Mouse (Mus musculus): ENCODE measurements around the gene Cnst. TPM values are rescaled to one million over a fixed set of nuclear protein-coding genes. Genes with fewer than 3 reads are reported as not detected.
"Not testable (repeated sequence)": the region's sequence is repeated elsewhere in the genome, so short reads cannot be mapped to it uniquely, and the experiment has no call there.

Gene Cnst
- polyA plus RNA-seq, 1 experiment from 2014 or later: 18.2 TPM

GRCm38 (mm10) chr1:179645101-179645979 is 99.2 kb downstream of the Cnst start:
- no peaks in the 10 kb centered on the region for H3K36me3 ChIP-seq (ENCODE audit: insufficient read depth)
- no peak overlapping the region for H3K27ac ChIP-seq (ENCODE audit: low read depth)
- H3K9me3 ChIP-seq (ENCODE audit: low read depth, low read length): no peaks in the 10 kb centered on the region
- H3K9ac ChIP-seq: no peak overlapping the region
- ATAC-seq (ENCODE audit: insufficient read depth) (peak; percentile 91), DNase-seq (peak; percentile 95)
- peak; percentile 91 for TF ChIP-seq CTCF (IDR thresholded peaks at IDR 0.05; ENCODE audit: low read depth)
- H3K4me2 ChIP-seq: peak overlapping the region; percentile 48
- no peak overlapping the region for H3K4me3 ChIP-seq (ENCODE audit: low read depth, low read length)
- no peaks in the 10 kb centered on the region for H3K4me1 ChIP-seq (ENCODE audit: insufficient read depth)
- no peaks in the 10 kb centered on the region for H3K27me3 ChIP-seq (ENCODE audit: insufficient read depth, low read length)
- 61% methylated on average over 13 of the region's 13 CpGs for WGBS

- ATAC-seq (ENCODE audit: insufficient read depth) (no peak; the same call in 1 of the 2 replicates), DNase-seq (no peak)
- Histone ChIP-seq H3K27me3 (ENCODE audit: insufficient read depth, low read length) (no peaks in the 10 kb centered on the region), H3K4me1 (ENCODE audit: insufficient read depth) (no peaks in the 10 kb centered on the region), H3K4me2 (peak overlapping the region; percentile 48), H3K4me3 (ENCODE audit: low read depth, low read length) (no peak overlapping the region), H3K9ac (no peak overlapping the region), H3K27ac (ENCODE audit: low read depth) (no peak overlapping the region), H3K9me3 (ENCODE audit: low read depth, low read length) (no peaks in the 10 kb centered on the region), H3K36me3 (ENCODE audit: insufficient read depth) (no peaks in the 10 kb centered on the region)
- 15% methylated on average over 4 of the region's 4 CpGs for WGBS
- TF ChIP-seq CTCF (IDR thresholded peaks at IDR 0.05; ENCODE audit: low read depth): no peak
These were observed 99.8 kb downstream of the Cnst start for GRCm38 (mm10) chr1:179645980-179646268.

- not testable (repeated sequence) for H3K9ac ChIP-seq; ATAC-seq (ENCODE audit: insufficient read depth); H3K36me3 ChIP-seq (ENCODE audit: insufficient read depth); H3K4me2 ChIP-seq; H3K9me3 ChIP-seq (ENCODE audit: low read depth, low read length); H3K4me3 ChIP-seq (ENCODE audit: low read depth, low read length); H3K4me1 ChIP-seq (ENCODE audit: insufficient read depth); H3K27me3 ChIP-seq (ENCODE audit: insufficient read depth, low read length); H3K27ac ChIP-seq (ENCODE audit: low read depth)
- WGBS: 60% methylated on average over 4 of the region's 5 CpGs
- peak; percentile 36 for DNase-seq
These were observed 102.5 kb downstream of the Cnst start for GRCm38 (mm10) chr1:179648678-179649077.

GRCm38 (mm10) chr1:179649324-179649723 is 103.2 kb downstream of the Cnst start:
- Histone ChIP-seq H3K27me3 (ENCODE audit: insufficient read depth, low read length) (no peaks in the 10 kb centered on the region), H3K4me1 (ENCODE audit: insufficient read depth) (no peaks in the 10 kb centered on the region), H3K4me3 (ENCODE audit: low read depth, low read length) (no peak overlapping the region), H3K36me3 (ENCODE audit: insufficient read depth) (no peaks in the 10 kb centered on the region), H3K4me2 (no peak overlapping the region), H3K9ac (no peak overlapping the region), H3K9me3 (ENCODE audit: low read depth, low read length) (no peaks in the 10 kb centered on the region), H3K27ac (ENCODE audit: low read depth) (no peak overlapping the region; the same call in 1 of the 2 replicates)
- no peak for ATAC-seq (ENCODE audit: insufficient read depth)
- WGBS: 68% methylated on average over 3 of the region's 3 CpGs
- DNase-seq: no peak
- no peak for TF ChIP-seq CTCF (IDR thresholded peaks at IDR 0.05; ENCODE audit: low read depth)

- Histone ChIP-seq H3K4me3 (ENCODE audit: low read depth, low read length) (no peak overlapping the region), H3K4me2 (no peak overlapping the region), H3K4me1 (ENCODE audit: insufficient read depth) (no peaks in the 10 kb centered on the region), H3K9ac (no peak overlapping the region), H3K36me3 (ENCODE audit: insufficient read depth) (no peaks in the 10 kb centered on the region), H3K9me3 (ENCODE audit: low read depth, low read length) (no peaks in the 10 kb centered on the region), H3K27me3 (ENCODE audit: insufficient read depth, low read length) (no peaks in the 10 kb centered on the region), H3K27ac (ENCODE audit: low read depth) (no peak overlapping the region)
- TF ChIP-seq CTCF (IDR thresholded peaks at IDR 0.05; ENCODE audit: low read depth): no peak
- no peak for ATAC-seq (ENCODE audit: insufficient read depth)
- 37% methylated on average over 4 of the region's 4 CpGs for WGBS
- peak; percentile 22 for DNase-seq
These were observed 104.1 kb downstream of the Cnst start for GRCm38 (mm10) chr1:179650284-179650683.

- H3K36me3 ChIP-seq (ENCODE audit: insufficient read depth): no peaks in the 10 kb centered on the region
- H3K27me3 ChIP-seq (ENCODE audit: insufficient read depth, low read length): no peaks in the 10 kb centered on the region
- H3K4me1 ChIP-seq (ENCODE audit: insufficient read depth): no peaks in the 10 kb centered on the region
- no peak overlapping the region for H3K4me3 ChIP-seq (ENCODE audit: low read depth, low read length)
- ATAC-seq (ENCODE audit: insufficient read depth): no peak
- no peak for DNase-seq
- H3K4me2 ChIP-seq: no peak overlapping the region
- no peak overlapping the region for H3K9ac ChIP-seq
- H3K27ac ChIP-seq (ENCODE audit: low read depth): no peak overlapping the region
- 77% methylated on average over 5 of the region's 5 CpGs for WGBS
- H3K9me3 ChIP-seq (ENCODE audit: low read depth, low read length): no peaks in the 10 kb centered on the region
- no peak for TF ChIP-seq CTCF (IDR thresholded peaks at IDR 0.05; ENCODE audit: low read depth)
These were observed 105.1 kb downstream of the Cnst start for GRCm38 (mm10) chr1:179651224-179651623.

- 89% methylated on average over 5 of the region's 5 CpGs for WGBS
- Histone ChIP-seq H3K9me3 (ENCODE audit: low read depth, low read length) (no peaks in the 10 kb centered on the region), H3K4me3 (ENCODE audit: low read depth, low read length) (no peak overlapping the region), H3K4me1 (ENCODE audit: insufficient read depth) (no peaks in the 10 kb centered on the region), H3K36me3 (ENCODE audit: insufficient read depth) (no peaks in the 10 kb centered on the region), H3K27ac (ENCODE audit: low read depth) (no peak overlapping the region), H3K27me3 (ENCODE audit: insufficient read depth, low read length) (no peaks in the 10 kb centered on the region), H3K9ac (no peak overlapping the region), H3K4me2 (no peak overlapping the region)
- ATAC-seq (ENCODE audit: insufficient read depth): no peak
- no peak for TF ChIP-seq CTCF (IDR thresholded peaks at IDR 0.05; ENCODE audit: low read depth)
- DNase-seq: no peak
These were observed 116.9 kb downstream of the Cnst start for GRCm38 (mm10) chr1:179663065-179663464.

All from lung, embryonic 14.5 days (tissue).